Mouse (Mus musculus) lung, postnatal 0 days (tissue): Measurements from ENCODE around the gene Ptk7.

Experiments
- CTCF ChIP-seq: IDR thresholded peaks from 2 replicates; pipeline ENCODE4 v1.5.1; 2016; ENCODE audit warnings: antibody characterized with exemption, mild to moderate bottlenecking
- EP300 ChIP-seq: IDR thresholded peaks from 2 replicates; pipeline ENCODE4 v1.6.1; 2016; ENCODE audit warnings: antibody characterized with exemption, mild to moderate bottlenecking, control low read depth

GRCm38 (mm10) chr17:46553926-46554325 is 75.4 kb downstream of the Ptk7 start:
- no peak for TF ChIP-seq CTCF
- TF ChIP-seq EP300 = no peak
